ENCODE assay signal across 28 mouse cellular contexts in the genomic region with DNA sequence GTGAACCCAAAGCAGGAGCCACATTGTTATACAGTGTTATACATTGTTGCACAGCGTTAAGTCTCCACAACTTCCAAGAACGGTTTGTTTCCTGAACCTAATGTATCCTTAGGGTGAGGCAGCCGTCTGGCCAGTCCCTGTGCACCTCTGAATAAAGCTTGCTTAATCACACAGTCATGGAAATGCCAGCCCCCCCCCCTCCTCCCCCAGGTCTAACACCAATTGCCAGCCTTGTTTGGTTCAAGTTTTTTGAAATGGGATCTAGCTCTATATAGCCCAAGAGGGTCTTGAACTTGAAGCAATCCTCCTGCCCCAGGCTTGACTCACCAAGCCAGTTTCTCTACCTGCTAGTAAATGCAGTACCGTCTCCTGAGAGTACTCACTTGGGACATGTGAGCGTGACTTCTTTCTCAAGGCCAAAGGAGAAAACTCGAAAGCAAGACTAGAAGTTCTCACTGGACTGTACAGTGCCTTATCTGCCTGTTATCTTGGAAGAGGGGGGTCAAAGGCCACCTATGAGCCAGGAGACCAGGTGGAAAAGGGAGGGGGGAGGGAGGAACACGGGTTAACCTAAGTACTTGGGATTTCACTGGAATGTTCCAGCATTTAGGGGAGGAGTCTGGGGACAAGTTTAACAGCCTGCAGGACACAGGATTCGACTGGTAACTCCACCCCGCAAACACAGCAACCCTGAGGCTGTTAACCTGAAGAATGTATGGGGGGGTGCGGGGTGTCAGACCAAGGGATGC. TPM values are rescaled to one million over a fixed set of nuclear protein-coding genes. Genes with fewer than 3 reads are reported as not detected.
DNase-seq lines count a peak whose midpoint lies in the region; ATAC-seq and TF ChIP-seq lines count a peak whose summit lies in the region.
"Had no signal": no experiment of that assay in that cellular context is flagged by ENCODE, and none has a peak within 500 bp of the region (broad histone marks: within the 10 kb centered on the region; RNA-seq: fewer than 3 reads in every experiment).

No protein-coding gene starts in this region.

- WGBS in liver, postnatal 0 days (ENCODE audit: insufficient replicate concordance) = 59% methylated on average over 10 of the region's 10 CpGs
- 49% methylated on average over 10 of the region's 10 CpGs for WGBS in liver, embryonic 12.5 days (ENCODE audit: insufficient replicate concordance)
- 48% methylated on average over 10 of the region's 10 CpGs for WGBS in lung, embryonic 14.5 days
- 66% methylated on average over 10 of the region's 10 CpGs for WGBS in heart, embryonic 12.5 days
- 82% methylated on average over 10 of the region's 10 CpGs for WGBS in forebrain, embryonic 15.5 days
- 79% methylated on average over 10 of the region's 10 CpGs for WGBS in midbrain, embryonic 15.5 days

- no peak overlapping the region for H3K4me3 ChIP-seq in liver, postnatal 0 days (ENCODE audit: low read depth, low read length)
- no peak overlapping the region for H3K4me3 ChIP-seq in liver, embryonic 12.5 days
- H3K4me3 ChIP-seq in lung, embryonic 14.5 days (ENCODE audit: low read depth, low read length) = no peak overlapping the region
- H3K4me3 ChIP-seq in heart, embryonic 12.5 days = no peak overlapping the region
- H3K4me3 ChIP-seq in forebrain, embryonic 15.5 days = no peak overlapping the region
- no peak overlapping the region for H3K4me3 ChIP-seq in midbrain, embryonic 15.5 days
- H3K4me3 ChIP-seq: gastrocnemius, adult 2 months; heart, embryonic 10.5 days; layer of hippocampus, adult 2 months; midbrain, embryonic 10.5 days had no signal

- no peaks in the 10 kb centered on the region for H3K9me3 ChIP-seq in liver, postnatal 0 days (ENCODE audit: low read length)
- no peaks in the 10 kb centered on the region for H3K9me3 ChIP-seq in liver, embryonic 12.5 days (replicated peaks)
- no peaks in the 10 kb centered on the region for H3K9me3 ChIP-seq in lung, embryonic 14.5 days (ENCODE audit: low read depth, low read length)
- 0 out of 2 replicates have a peak, but pooled peaks cover 4% of the 10 kb centered on the region for H3K9me3 ChIP-seq in heart, embryonic 12.5 days (replicated peaks)
- no peaks in the 10 kb centered on the region for H3K9me3 ChIP-seq in forebrain, embryonic 15.5 days
- no peaks in the 10 kb centered on the region for H3K9me3 ChIP-seq in midbrain, embryonic 15.5 days
- H3K9me3 ChIP-seq: G1E; heart, embryonic 10.5 days; midbrain, embryonic 10.5 days had no signal

- H3K27ac ChIP-seq in liver, postnatal 0 days (ENCODE audit: low read depth) = no peak overlapping the region
- no peak overlapping the region for H3K27ac ChIP-seq in liver, embryonic 12.5 days
- peak overlapping the region; percentile 7; the same call in 1 of the 2 replicates for H3K27ac ChIP-seq in lung, embryonic 14.5 days (ENCODE audit: low read depth)
- no peak overlapping the region for H3K27ac ChIP-seq in heart, embryonic 12.5 days (ENCODE audit: poor library complexity, severe bottlenecking)
- no peak overlapping the region for H3K27ac ChIP-seq in forebrain, embryonic 15.5 days (replicated peaks)
- no peak overlapping the region for H3K27ac ChIP-seq in midbrain, embryonic 15.5 days
- H3K27ac ChIP-seq: gastrocnemius, adult 2 months; heart, embryonic 10.5 days; hindbrain, embryonic 14.5 days; layer of hippocampus, adult 2 months; macrophage; midbrain, embryonic 10.5 days had no signal

- H3K4me2 ChIP-seq in liver, postnatal 0 days (ENCODE audit: low read depth, low read length) = no peak overlapping the region
- no peak overlapping the region for H3K4me2 ChIP-seq in liver, embryonic 12.5 days
- no peak overlapping the region for H3K4me2 ChIP-seq in lung, embryonic 14.5 days
- no peak overlapping the region for H3K4me2 ChIP-seq in heart, embryonic 12.5 days
- H3K4me2 ChIP-seq in forebrain, embryonic 15.5 days (replicated peaks) = no peak overlapping the region
- H3K4me2 ChIP-seq in midbrain, embryonic 15.5 days = no peak overlapping the region
- H3K4me2 ChIP-seq: hindbrain, embryonic 14.5 days had no signal

- peak; percentile 57 for ATAC-seq in liver, postnatal 0 days
- no peak for ATAC-seq in liver, embryonic 12.5 days
- ATAC-seq in lung, embryonic 14.5 days (ENCODE audit: insufficient read depth) = no peak
- no peak for ATAC-seq in heart, embryonic 12.5 days (ENCODE audit: insufficient number of reproducible peaks, low FRiP score)
- ATAC-seq in forebrain, embryonic 15.5 days (replicated peaks) = no peak
- no peak for ATAC-seq in midbrain, embryonic 15.5 days (replicated peaks)
- ATAC-seq: forebrain, postnatal 0 days had no signal

- no peak for DNase-seq in liver, postnatal 0 days
- no peak for DNase-seq in lung, embryonic 14.5 days
- DNase-seq in lung, postnatal 36 days = peak; percentile 73
- DNase-seq in right cerebral cortex, adult 2 months (ENCODE audit: low spot score in 2 of 2) = no peak
- DNase-seq: cerebellum, adult 9-11 months; embryo, embryonic 11 days; forebrain, postnatal 0 days; gastrocnemius, adult 2 months; heart, postnatal 10 days; kidney, adult 18-20 months; kidney, postnatal 10 days; retina, postnatal 1 day; right cerebral cortex, postnatal 4 days; thymus, adult 18-20 months; thymus, postnatal 4 days had no signal

- TF ChIP-seq EP300 in liver, postnatal 0 days (IDR thresholded peaks at IDR 0.05; ENCODE audit: low read depth) = no peak

- no peaks in the 10 kb centered on the region for H3K36me3 ChIP-seq in liver, postnatal 0 days (replicated peaks; ENCODE audit: insufficient read depth, low read length)
- H3K36me3 ChIP-seq in liver, embryonic 12.5 days = no peaks in the 10 kb centered on the region
- H3K36me3 ChIP-seq in lung, embryonic 14.5 days (ENCODE audit: insufficient read depth) = no peaks in the 10 kb centered on the region
- no peaks in the 10 kb centered on the region for H3K36me3 ChIP-seq in heart, embryonic 12.5 days
- H3K36me3 ChIP-seq in forebrain, embryonic 15.5 days = no peaks in the 10 kb centered on the region
- H3K36me3 ChIP-seq in midbrain, embryonic 15.5 days (replicated peaks) = no peaks in the 10 kb centered on the region
- H3K36me3 ChIP-seq: G1E; heart, embryonic 10.5 days; midbrain, embryonic 10.5 days had no signal

- TF ChIP-seq CTCF in liver, postnatal 0 days (IDR thresholded peaks at IDR 0.05; ENCODE audit: low read depth) = no peak
- no peak for TF ChIP-seq CTCF in lung, embryonic 14.5 days (IDR thresholded peaks at IDR 0.05; ENCODE audit: low read depth)

- no peaks in the 10 kb centered on the region for H3K27me3 ChIP-seq in liver, postnatal 0 days (ENCODE audit: insufficient read depth, low read length)
- peaks cover 30% of the 10 kb centered on the region; the same call in 1 of the 2 replicates for H3K27me3 ChIP-seq in liver, embryonic 12.5 days (replicated peaks)
- H3K27me3 ChIP-seq in lung, embryonic 14.5 days (ENCODE audit: insufficient read depth, low read length) = no peaks in the 10 kb centered on the region
- peaks cover 21% of the 10 kb centered on the region for H3K27me3 ChIP-seq in heart, embryonic 12.5 days (replicated peaks)
- no peaks in the 10 kb centered on the region for H3K27me3 ChIP-seq in forebrain, embryonic 15.5 days
- no peaks in the 10 kb centered on the region for H3K27me3 ChIP-seq in midbrain, embryonic 15.5 days (replicated peaks)

- H3K9ac ChIP-seq in liver, postnatal 0 days (replicated peaks) = no peak overlapping the region
- no peak overlapping the region for H3K9ac ChIP-seq in liver, embryonic 12.5 days
- no peak overlapping the region for H3K9ac ChIP-seq in lung, embryonic 14.5 days
- no peak overlapping the region for H3K9ac ChIP-seq in heart, embryonic 12.5 days
- no peak overlapping the region for H3K9ac ChIP-seq in forebrain, embryonic 15.5 days (replicated peaks)
- no peak overlapping the region for H3K9ac ChIP-seq in midbrain, embryonic 15.5 days
- H3K9ac ChIP-seq: forebrain, postnatal 0 days; hindbrain, embryonic 14.5 days had no signal

- H3K4me1 ChIP-seq in liver, postnatal 0 days (ENCODE audit: insufficient read depth) = 0 out of 2 replicates have a peak, but pooled peaks cover 3% of the 10 kb centered on the region
- peaks cover 13% of the 10 kb centered on the region for H3K4me1 ChIP-seq in liver, embryonic 12.5 days
- peaks cover 5% of the 10 kb centered on the region for H3K4me1 ChIP-seq in lung, embryonic 14.5 days (ENCODE audit: insufficient read depth)
- H3K4me1 ChIP-seq in heart, embryonic 12.5 days (replicated peaks) = peaks cover 15% of the 10 kb centered on the region
- H3K4me1 ChIP-seq in forebrain, embryonic 15.5 days = peaks cover 12% of the 10 kb centered on the region; the same call in 1 of the 2 replicates
- H3K4me1 ChIP-seq in midbrain, embryonic 15.5 days = peaks cover 5% of the 10 kb centered on the region; the same call in 1 of the 2 replicates

RNA-seq across cellular contexts. Expression of a gene that starts 14.9 kb away (rescaled TPM):
- polyA plus RNA-seq in liver, postnatal 0 days (2015; fragmentation: Nextera tagmentation; extraction: Ambion mirVana) = not detected in 2 replicates
- polyA plus RNA-seq in liver, embryonic 12.5 days (2016; fragmentation: Nextera tagmentation; extraction: Ambion mirVana) = not detected in 2 replicates
- not detected in 2 replicates for polyA plus RNA-seq in lung, embryonic 14.5 days (2014; fragmentation: Nextera tagmentation; extraction: Ambion mirVana)
- polyA plus RNA-seq in heart, embryonic 12.5 days (2016; fragmentation: Nextera tagmentation; extraction: Ambion mirVana) = not detected in 2 replicates
- polyA plus RNA-seq in forebrain, embryonic 15.5 days (2015; fragmentation: Nextera tagmentation; extraction: Ambion mirVana) = not detected in 2 replicates
- not detected in 2 replicates for polyA plus RNA-seq in midbrain, embryonic 15.5 days (2015; fragmentation: Nextera tagmentation; extraction: Ambion mirVana)
- polyA plus RNA-seq: embryonic facial prominence, embryonic 14.5 days; forebrain, postnatal 0 days; G1E; heart, embryonic 10.5 days; hindbrain, embryonic 14.5 days; limb, embryonic 14.5 days; macrophage; midbrain, embryonic 10.5 days; neural tube, embryonic 11.5 days had no signal

RNA-seq across cellular contexts. Expression of a gene that starts 23.0 kb away (rescaled TPM):
- polyA plus RNA-seq in liver, postnatal 0 days (2015; fragmentation: Nextera tagmentation; extraction: Ambion mirVana) = 1.5 and 2.1 TPM in 2 replicates
- polyA plus RNA-seq in liver, embryonic 12.5 days (2016; fragmentation: Nextera tagmentation; extraction: Ambion mirVana) = 0.13 and 0.35 TPM in 2 replicates
- polyA plus RNA-seq in lung, embryonic 14.5 days (2014; fragmentation: Nextera tagmentation; extraction: Ambion mirVana) = 33.6 and 37.3 TPM in 2 replicates
- polyA plus RNA-seq in heart, embryonic 12.5 days (2016; fragmentation: Nextera tagmentation; extraction: Ambion mirVana) = 0.59 and 1.0 TPM in 2 replicates
- 1.3 and 1.5 TPM in 2 replicates for polyA plus RNA-seq in forebrain, embryonic 15.5 days (2015; fragmentation: Nextera tagmentation; extraction: Ambion mirVana)
- 2.3 and 2.9 TPM in 2 replicates for polyA plus RNA-seq in midbrain, embryonic 15.5 days (2015; fragmentation: Nextera tagmentation; extraction: Ambion mirVana)
- polyA plus RNA-seq: G1E, macrophage had no signal

RNA-seq across cellular contexts. Expression of a gene that starts 54.6 kb away (rescaled TPM):
- polyA plus RNA-seq in liver, postnatal 0 days (2015; fragmentation: Nextera tagmentation; extraction: Ambion mirVana) = 19.1 and 19.3 TPM in 2 replicates
- 31.0 and 31.7 TPM in 2 replicates for polyA plus RNA-seq in liver, embryonic 12.5 days (2016; fragmentation: Nextera tagmentation; extraction: Ambion mirVana)
- polyA plus RNA-seq in lung, embryonic 14.5 days (2014; fragmentation: Nextera tagmentation; extraction: Ambion mirVana) = 34.7 and 36.3 TPM in 2 replicates
- polyA plus RNA-seq in heart, embryonic 12.5 days (2016; fragmentation: Nextera tagmentation; extraction: Ambion mirVana) = 29.4 and 32.2 TPM in 2 replicates
- polyA plus RNA-seq in forebrain, embryonic 15.5 days (2015; fragmentation: Nextera tagmentation; extraction: Ambion mirVana) = 36.2 and 37.2 TPM in 2 replicates
- 28.4 and 29.7 TPM in 2 replicates for polyA plus RNA-seq in midbrain, embryonic 15.5 days (2015; fragmentation: Nextera tagmentation; extraction: Ambion mirVana)

RNA-seq across cellular contexts. Expression of a gene that starts 57.2 kb away (rescaled TPM):
- polyA plus RNA-seq in liver, postnatal 0 days (2015; fragmentation: Nextera tagmentation; extraction: Ambion mirVana) = 0.14 and 0.24 TPM in 2 replicates
- 1.7 and 1.9 TPM in 2 replicates for polyA plus RNA-seq in liver, embryonic 12.5 days (2016; fragmentation: Nextera tagmentation; extraction: Ambion mirVana)
- 0.92 and 2.3 TPM in 2 replicates for polyA plus RNA-seq in lung, embryonic 14.5 days (2014; fragmentation: Nextera tagmentation; extraction: Ambion mirVana)
- polyA plus RNA-seq in heart, embryonic 12.5 days (2016; fragmentation: Nextera tagmentation; extraction: Ambion mirVana) = 0.78 and 0.98 TPM in 2 replicates
- 1.1 and 1.2 TPM in 2 replicates for polyA plus RNA-seq in forebrain, embryonic 15.5 days (2015; fragmentation: Nextera tagmentation; extraction: Ambion mirVana)
- 1.4 and 1.5 TPM in 2 replicates for polyA plus RNA-seq in midbrain, embryonic 15.5 days (2015; fragmentation: Nextera tagmentation; extraction: Ambion mirVana)
